Mouse (Mus musculus): ENCODE measurements around the gene Tnrc6a.
"Not testable (repeated sequence)": the region's sequence is repeated elsewhere in the genome, so short reads cannot be mapped to it uniquely, and the experiment has no call there.

Gene Tnrc6a

DNA sequence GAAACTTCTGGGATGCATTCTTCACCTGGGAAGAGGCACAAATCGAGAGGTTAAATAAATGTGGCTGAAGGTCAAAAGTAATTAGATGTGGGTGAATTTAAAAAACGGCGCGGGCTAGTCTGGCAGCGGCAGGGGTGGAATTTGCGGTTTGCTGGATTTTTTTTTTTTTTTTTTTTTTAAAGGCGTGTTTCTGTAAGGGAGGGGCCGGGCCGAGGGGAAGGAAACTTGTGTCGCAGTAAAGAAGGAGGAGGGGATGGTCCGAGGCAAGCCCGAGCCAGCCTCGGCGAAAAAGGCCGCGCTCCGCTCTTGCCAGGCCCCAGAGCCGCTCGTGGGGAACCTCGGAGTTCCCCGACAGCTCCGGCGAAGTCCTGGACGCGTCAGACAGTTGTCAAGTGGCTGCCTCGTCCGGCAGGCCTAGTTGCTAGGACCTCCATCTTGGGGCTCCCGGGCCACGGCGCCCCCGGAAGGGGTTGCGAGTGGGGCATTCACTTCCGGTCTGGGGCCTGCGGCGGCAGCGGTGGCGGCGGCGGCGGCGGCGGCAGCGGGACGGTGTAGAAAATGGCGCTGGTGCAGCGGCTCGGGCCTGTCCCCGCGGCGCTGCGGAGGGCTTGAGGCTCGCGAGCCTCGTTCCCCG lies at the start of gene Tnrc6a:
TSS of gene Tnrc6a (plus strand) at position 221 of the 634 bp plus-strand sequence.
- DNase-seq, result peak; percentile 93

DNA sequence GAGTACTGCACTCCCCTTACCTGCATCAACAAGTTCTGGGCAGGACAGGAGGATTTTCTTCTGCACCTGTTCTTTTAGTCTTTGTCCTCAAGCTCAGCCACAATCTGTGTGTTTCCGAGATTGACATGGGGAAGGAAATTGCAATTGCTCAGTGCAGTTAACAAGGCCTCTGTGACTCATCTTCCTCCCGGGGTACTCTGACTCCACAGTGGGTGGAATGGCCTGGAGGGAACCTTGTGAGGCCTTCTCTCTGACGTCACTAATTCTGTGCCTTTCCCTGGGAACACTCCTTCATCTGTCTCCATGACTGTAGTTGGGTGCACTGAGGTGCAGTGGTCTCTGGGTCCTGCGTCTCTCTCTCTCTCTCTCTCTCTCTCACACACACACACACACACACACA lies 41.4 kb upstream of the Tnrc6a start:
- no peak for DNase-seq

DNA sequence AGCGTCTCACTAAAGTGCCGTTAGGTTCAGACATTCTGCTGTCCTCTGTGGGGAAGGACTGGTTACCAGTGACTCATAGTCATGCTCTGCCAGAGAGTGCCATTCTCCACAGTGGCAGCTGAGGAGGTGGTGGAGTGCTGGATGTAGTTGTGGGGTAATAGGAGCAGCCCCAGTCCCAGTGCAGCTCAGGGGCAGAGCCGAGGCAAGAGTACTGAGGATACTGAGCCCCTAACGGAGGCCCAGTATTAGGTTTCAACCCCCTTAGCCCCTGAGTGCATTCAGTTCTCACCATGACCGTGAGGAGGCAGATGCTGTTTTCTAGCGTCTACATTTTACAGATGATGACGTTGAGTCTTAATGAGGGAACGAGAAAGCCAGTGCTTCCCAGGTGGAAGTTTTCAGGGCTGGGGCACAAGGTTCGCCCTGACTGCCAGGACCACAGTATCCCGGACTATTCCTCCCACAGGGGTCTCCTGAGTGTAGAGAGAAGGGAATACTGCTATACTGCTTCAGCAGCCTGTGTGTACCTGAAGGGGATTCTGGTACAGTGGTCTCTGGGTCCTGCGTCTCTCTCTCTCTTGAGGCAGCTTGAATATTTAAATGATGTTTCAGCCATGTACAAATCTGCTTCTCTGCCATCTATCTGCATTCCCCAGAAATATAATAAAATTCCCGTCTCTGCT lies 40.1 kb upstream of the Tnrc6a start:
- no peak for DNase-seq

DNA sequence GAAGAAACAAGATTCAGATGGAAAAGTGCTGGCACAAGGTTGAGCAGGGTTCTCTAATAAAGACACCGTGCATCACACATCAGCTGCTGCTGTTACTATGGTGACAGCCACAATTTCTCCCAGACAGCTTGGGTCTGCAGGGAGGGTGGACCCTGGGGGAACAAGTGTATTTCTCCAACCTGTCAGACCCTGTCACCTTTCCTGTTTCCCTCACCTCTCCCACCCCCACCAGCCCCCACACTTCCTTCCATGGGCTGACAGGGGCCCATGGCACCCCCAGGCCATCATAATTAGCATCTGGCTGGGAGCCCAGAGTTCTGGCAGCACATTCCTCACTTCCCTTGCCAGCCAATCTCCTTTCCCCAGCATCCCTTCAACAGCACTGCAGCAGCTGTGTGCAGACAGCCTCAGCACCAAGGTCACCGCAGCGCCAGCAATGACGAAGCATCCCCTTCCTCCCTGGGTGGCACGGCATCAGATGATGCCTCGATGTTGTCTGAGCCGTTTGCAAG lies 39.4 kb upstream of the Tnrc6a start:
- DNase-seq, result peak; percentile 17 to 28

DNA sequence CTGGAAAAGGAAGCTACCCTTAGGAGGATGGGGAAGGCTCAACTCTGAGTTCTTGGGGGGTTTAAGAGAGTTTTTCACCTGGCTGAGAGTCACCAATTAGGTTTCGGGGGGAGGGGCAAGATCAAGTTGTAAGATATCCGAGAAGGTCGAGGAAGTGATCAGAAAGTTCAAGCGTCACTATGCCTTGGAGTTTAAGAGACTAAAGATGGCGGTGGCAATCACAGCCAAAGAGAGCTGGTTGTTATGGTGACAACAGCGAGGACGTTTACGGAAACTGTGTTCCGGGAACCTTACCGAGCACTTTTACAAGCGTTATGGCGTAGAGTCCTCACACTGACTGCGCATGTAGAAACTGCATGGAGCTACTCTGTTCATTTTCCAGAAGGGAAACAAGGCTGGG lies 39.0 kb upstream of the Tnrc6a start:
- DNase-seq, result no peak

DNA sequence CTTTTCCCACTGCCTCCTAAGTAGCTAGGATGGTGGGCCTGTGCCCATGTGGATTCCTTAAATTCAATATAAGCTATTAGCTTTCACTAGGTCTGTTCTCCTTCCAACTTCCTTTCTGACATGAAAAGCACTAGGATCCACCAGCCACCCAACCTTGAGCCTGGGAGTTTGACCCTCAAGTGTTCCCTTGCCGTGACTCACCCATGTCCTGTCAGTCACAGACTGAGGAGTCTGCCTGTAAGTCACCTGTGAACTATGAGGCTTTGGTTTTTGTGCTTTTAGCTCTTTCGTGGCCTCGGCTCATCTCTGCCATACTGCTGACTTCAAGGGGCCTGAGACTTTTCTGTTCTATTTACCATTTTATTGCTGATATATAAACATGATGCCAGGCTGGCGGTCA lies 34.8 kb upstream of the Tnrc6a start:
- DNase-seq, result no peak

DNA sequence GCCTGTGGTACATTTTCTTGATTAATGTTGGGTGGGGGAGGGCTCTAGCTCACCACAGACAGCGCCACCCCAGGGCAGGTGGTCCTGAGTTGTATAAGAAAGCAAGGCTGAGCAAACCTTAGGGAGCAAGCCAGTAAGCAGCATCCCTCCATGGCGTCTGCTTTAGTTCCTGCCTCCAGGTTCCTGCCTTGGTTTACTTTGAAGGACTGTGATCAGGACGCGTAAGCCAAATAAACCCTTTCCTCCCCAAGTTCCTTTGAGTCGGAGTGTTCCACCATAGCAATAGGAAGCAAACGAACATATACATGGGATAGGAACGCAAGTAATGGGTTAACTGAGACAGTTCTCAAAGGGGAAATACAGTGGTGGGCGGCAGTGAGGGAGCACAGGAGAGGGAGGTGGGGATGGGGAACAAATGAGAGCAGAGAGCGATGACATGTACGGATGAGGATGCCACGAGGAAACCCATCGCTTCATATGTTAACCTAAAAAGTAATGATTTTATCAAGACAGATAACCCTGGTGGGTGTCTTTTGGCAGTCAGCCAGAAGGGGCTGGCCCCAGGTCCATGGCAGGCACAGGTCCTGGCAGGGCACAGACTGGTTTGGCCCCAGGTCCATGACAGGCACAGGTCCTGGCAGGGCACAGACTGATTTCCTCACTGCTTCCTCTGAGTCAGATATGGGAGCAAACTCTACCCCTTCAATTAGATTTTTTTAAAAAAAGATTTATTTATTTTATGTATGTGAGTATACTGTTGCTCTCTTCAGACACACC lies 27.2 kb upstream of the Tnrc6a start:
- DNase-seq, result no peak

DNA sequence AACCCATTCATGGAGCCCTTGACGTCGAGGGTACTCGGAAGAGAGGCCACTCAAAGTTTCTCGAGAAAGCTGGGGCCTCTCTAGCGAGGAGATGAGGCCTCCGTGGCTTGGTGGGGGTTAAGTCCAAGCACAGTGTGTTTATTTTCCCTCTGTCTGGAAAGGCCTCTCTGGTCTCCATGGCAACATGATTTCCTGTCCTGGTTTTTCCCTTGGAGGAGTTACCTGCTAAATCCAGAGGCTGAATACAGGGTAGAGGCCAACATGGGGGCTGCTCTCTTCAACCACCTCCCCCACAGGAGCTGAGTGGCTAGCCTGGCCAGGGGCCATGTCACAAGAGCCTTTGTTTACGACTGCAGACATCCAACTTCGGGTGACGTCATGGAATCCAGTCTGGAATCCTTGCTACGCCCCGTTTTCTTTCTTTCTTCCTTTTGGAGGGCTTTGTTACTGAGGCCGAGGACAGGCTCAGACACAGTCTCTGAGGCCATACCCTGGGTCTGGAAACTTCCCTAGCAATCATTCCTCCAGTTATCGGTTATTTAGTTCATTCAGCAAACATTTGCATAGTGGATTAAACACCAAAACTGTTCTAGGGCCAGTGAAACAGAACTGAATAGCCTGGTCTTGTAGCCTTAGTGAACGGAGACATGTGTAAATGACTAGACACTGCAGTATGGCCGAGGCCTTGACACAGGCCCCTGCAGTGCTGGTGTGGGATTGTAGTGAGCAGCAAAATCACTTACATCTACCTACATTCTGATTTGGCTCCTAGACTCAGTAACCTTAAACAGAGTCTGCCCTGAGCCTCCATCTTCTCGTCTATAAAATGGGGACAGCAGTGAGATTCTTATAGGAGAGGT lies 25.6 kb upstream of the Tnrc6a start:
- DNase-seq, result peak; percentile 13 to 20

DNA sequence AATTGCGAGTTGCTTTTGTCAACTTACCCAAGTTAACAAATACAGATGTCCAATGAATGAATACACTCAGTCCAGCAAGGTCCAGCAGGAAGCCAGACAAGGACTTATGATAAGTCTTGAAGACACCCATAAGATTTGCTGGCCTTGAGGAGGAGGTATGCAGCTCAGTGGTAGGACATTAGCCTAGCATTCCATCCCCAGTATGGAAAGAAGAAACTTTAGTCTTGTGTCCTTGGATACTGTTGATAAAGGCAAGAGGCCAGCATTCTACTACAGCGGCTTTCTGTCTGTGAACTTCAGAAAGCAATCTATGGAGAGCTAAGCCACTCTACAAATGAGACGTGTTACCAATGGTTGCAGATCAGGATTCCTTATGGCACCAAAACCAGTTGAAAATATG lies 22.4 kb upstream of the Tnrc6a start:
- no peak for DNase-seq

DNA sequence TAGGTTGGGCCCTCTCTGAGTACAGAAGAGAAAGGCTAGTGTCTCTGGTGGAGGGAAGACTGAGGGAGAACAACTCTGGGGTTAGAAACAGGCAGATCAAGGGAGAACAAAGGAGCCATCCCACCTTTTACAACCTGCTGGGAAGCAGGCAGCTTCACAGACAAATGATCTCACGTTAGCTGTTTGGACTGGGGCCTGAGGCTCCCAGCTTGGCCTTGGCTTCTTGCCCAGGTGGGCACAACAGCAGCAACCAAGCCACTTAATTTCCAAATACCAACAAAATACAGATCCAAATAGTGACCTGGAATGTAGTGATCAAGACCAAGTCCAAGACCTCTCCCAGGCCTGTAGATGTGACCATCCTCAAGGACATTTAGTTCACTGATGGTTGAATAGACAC lies 18.3 kb upstream of the Tnrc6a start:
- DNase-seq, result not testable (repeated sequence)

DNA sequence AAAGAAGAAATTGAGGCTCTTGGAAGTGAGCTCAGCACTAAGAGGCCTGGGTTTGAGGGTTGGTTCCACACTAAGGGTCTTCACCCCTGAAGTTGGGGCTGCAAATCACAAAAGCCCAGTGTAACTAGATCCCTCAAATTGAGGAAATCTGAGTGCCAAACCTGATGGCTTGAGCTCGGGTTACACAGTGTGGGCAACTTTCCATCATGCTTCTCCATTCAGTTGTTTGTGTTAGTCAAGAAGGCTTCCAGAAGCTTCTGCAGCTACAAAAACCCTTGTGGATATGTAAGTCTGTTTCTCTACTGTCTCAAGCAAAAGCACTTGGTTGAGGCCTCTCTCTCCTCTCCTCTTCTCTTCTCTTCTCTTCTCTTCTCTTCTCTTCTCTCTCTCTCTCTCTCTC lies 17.8 kb upstream of the Tnrc6a start:
- DNase-seq, result no peak

DNA sequence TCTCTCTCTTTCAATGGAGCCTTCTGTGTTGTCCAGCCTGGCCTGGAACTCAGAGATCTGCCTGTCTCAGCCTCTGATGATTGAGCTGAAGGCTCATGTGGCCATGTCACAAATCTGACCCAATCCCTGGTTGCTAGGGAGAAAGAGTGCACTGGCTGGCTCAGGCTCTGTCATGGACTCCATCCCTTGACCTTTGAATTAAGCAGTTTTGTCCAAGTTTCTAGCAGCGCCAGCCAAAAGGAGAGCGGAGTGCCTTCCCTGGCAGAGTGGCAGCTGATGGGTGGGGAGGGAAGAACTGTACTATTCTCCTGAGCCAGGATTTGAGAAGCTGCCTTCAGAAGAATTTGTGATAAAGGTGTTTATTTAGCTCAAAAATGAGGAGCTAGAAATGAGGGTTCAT lies 17.4 kb upstream of the Tnrc6a start:
- no peak for DNase-seq

DNA sequence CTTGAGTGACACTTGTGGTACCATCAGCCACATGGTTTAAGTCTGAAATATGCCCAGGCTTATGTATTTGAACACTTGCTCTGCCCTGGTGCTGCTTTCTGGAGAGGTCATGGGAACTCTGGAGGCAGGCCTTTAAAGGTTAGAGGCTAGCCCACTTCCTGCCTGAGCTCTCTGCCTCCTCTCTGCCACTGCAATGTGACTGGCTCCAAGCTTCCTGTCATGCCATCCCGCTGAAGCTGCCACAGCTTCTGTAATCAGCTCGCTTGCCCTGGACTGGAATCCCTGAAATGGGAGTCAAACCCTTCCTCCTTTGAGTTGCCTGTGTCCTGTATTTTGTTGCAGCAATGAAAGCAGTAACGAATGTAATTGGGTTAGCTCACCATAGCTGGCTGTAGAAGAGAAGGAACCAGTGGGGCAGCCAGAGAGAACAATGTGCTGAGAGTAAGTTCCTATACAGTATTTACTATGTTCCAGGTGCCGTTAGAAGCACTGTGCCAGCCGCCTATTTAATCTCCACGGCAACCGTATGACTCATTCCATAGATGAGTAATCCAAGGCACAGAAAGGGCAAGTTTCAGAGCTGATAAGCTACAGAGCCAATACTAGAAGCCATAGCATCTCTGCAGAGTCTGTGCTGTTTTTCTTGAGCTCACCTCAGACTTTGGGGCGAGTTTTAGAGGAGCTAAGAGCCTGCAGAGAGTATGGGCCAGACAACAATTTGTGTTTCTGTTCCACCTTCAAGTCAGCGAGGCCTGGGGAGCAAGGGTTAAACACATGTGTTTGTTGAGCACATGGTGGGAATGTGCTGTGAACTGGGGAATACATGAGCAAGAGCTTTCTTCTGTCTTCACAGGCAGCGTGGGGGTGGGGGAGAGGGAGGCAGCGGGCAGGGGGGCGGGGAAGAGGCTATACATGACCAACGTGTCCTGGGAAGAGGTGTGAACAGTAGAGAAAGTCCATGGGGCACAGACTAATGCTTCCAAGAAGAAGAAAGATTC lies 15.3 kb upstream of the Tnrc6a start:
- DNase-seq, result no peak

DNA sequence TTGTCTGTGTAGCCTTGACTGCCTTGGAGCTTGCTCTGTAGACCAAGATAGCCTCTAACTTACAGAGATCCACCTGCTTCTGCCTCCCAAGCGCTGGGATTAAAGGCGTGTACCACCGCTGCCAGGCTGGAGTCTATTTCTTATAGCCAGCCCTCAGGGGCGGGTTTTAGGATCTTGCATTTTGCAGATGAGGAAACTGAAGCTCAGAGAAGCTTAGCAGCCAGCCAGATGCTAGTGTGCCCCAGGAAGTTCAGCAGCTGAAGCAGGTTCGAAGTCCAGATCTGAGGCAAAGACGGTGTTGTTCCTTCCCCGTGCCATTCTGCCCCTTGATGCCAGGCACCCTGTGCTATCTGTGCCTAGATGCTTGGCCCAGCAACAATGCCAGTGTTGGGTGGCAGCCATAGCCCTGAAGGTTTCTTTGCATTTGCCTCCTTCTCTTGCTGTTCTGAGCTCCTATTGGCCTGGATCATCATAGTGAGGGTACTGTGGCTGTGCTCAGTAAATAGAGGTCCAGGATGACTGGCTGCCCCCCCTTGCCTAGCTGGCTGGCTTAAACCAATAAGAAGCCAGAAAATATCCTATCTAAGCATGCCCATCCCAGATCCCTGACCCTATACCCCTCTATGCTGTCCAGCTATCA lies 14.2 kb upstream of the Tnrc6a start:
- DNase-seq, result no peak

DNA sequence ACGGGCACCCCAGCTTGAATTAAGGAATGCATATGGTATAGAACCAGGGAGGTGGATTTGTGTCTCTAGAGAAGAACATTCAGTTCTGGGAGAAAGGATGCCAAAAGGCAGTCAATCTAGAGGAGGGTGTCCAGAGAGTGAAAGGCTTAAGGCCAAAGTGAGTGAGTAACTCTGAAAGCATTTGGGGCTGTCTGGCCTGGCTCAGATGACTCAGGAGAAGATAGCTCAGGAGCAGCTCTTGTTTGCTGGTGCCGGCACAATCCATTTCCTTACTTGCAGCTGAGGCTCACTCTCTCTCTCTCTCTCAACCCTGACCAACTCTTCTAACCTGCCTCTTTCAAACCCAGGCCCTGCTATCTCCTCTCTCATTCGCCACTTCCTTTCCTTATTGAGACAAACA lies 13.6 kb upstream of the Tnrc6a start:
- DNase-seq, result no peak

DNA sequence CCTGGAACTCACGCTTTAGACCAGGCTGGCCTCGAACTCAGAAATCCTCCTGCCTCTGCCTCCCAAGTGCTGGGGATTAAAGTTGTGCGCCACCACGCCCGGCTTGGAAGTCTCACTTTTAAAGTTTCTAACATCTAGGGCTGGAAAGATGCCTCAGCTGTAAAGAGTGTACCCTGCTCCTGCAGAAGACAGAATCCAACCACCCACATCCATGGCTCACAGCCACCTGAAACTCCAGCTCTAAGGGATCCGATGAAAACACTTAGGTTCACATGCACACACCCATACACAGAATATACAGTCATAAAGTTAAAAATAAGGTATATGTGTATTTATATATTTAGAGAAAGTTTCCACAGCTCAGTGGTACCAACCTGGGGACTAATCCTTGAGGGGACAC lies 10.1 kb upstream of the Tnrc6a start:
- no peak for DNase-seq

DNA sequence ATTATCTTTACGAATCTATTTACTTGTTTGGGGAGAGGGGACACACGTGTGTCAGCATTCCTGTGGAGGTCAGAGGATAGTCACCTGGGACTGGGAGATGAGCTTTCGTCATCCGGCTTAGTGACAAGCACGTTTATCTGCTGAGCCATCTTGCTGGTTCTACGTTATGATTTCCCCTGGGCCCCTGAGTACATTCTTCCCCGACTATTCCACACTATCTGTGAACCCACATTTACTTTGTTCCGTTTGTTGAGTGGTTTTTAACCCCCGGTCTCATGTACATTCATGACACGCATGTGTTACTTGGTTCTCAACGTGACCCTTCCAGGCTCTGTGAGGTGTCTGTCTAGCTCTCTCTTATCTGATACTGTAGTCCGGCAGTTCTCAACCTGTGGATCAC lies 6.9 kb upstream of the Tnrc6a start:
- DNase-seq, result no peak

DNA sequence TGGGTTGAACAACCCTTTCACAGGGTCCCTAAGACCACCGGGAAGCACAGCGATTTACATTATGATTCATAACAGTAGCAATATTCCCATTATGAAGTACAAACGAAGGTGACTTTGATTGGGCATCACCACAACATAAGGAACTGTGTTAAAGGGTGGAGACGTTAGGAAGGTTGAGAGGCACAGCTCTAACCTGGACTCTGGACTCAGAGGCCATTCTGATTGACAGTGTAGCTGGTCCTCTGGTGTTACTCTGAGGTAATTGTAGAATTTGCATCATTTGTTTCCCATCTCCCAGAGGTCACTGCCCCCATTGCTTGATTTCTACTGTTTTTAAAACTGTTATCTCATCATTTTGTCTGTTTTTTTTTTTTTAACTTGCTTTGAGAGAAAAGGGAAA lies 6.5 kb upstream of the Tnrc6a start:
- DNase-seq, result no peak

DNA sequence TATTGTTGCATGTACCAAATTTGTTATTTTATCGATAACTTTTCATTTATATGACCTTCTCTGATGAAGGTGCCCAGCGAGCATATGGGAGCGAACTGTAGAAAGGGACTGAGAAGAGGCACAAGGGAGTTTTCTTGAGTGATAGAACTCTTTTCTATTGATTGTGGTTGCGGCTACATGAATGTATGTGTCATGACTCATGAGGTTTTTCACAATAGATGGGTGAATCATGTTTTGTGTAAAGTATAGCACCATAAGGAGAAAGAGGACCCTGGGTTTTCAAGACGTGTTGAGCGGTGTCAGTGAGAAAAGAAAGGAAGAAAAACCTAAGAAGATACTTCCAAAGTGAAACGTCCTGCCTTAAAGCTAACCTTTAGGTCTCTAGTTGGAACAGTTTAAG lies 3.2 kb upstream of the Tnrc6a start:
- DNase-seq, result no peak

DNA sequence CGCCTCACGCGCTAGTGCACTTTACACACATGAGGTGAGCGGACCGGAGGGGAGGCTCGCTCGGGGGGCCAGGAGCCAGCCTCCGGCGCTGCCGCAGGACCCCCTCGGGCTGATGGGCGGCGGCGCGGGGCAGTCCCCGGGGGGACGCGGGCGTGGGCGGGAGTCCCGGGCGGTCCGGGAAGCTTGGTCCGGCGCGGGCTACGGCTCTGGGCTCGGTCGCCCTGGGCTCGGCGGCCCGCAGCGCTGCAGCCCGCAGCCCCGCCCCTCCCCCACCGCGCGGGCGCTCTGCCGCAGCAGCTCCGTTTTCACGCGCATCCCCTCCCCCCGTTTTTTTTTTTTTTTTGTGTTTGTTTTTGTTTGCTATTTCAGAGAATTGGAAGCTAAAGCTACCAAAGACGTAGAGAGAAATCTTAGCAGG lies 623 bp downstream of the Tnrc6a start:
- DNase-seq, result no peak

DNA sequence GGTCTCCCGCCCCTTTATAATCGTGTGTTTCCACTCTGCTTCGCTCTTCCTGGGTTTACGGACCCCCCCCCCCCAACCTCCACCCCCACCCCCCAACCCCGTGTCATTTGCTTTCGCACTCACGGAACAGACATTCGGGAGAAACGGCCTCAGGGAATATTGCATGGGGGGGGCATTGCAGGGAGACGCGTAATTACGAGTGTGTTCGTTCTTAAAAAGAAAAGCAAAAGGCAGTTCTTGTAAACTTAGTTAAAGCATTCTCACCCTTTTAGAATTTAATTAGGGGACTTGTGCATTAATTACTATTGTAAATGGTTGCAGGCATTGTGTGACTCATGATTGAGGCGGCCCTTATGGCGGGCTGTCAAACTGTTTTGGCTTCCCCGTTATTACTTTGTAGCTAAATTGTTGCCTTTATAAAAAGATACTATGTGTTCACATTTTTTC lies 1.1 kb downstream of the Tnrc6a start:
- peak; percentile 10 to 15 for DNase-seq
